Mouse (Mus musculus) spleen, postnatal 4 days (tissue): ENCODE results near the gene Rabep1.
"Not testable (repeated sequence)": the region's sequence is repeated elsewhere in the genome, so short reads cannot be mapped to it uniquely, and the experiment has no call there.

Experiments used
- DNase-seq, 2 experiments: peaks; one replicate each; pipeline ENCODE4 v3.0.0; 2022; ENCODE audit warnings: low spot score in 2 of 2

The Rabep1 gene

DNA sequence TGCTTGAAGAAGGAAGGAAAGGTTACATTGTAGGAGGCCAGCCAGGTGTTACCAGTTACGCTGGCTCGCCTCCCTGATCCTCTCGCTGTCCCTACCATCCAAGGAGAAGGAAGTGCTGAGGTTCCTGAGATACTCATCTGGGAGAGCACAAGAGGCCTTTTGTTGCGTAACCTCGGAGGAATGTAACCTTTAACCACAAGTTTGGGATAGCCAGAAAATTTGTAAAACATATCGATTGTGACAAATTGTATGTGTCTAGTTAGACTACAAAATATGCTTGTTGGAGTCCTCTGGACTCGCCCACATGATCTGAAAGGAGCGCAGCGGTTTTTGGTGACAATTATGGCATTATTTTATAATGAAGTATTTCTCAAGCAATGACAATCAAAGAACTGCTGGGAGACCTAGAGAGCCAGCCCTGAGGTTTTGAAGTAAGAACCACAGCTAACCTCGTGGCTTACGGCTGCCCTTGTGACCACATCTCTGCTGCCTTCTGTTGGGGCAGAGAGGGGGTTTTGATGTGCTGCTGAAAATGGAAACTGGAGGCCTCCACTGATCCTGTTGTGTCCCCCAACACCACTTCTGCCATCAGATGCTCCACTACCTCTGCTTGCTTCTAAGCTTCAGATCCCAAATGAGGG is 15.5 kb upstream of the Rabep1 start:
- DNase-seq = no peak

DNA sequence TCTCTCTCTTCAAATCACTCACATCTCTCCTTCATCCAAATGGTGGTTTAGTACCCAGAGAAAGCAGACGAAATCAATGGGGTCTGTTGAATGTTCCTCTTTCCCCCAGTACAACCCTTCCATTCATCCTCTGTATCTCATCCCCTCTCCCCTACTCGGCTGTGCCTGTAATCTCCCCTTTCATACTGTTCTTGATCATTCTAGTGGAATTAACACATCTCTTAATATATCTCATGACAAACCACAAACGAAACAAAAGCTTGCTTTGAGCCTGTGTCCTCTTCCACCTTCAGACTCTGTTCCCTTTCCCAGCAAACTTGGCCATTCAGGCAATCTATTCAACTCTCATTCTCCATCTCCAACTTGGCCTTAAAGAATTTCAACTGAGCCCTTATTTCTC is 13.4 kb upstream of the Rabep1 start:
- no peak for DNase-seq

DNA sequence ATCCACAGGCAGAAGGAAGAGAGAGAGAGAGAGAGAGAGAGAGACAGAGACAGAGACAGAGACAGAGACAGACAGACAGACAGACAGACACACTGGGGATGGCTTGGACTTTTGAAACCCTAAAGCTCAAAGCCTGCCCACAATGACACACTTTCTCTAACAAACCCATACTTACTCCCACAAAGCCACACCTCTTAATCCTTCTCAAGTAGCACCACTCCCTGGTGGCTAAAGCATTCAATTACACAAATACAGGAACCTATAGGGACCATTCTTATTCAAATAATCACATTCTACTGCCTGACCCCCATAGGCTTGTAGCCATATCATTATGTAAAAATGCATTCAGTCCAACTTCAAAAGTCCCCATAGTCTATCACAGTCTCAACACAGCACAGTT is 11.2 kb upstream of the Rabep1 start:
- no peak for DNase-seq

GRCm38 (mm10) chr11:70833831-70834230 is 10.7 kb upstream of the Rabep1 start:
- DNase-seq = no peak

GRCm38 (mm10) chr11:70835381-70835831 is 9.2 kb upstream of the Rabep1 start:
- no peak for DNase-seq

DNA sequence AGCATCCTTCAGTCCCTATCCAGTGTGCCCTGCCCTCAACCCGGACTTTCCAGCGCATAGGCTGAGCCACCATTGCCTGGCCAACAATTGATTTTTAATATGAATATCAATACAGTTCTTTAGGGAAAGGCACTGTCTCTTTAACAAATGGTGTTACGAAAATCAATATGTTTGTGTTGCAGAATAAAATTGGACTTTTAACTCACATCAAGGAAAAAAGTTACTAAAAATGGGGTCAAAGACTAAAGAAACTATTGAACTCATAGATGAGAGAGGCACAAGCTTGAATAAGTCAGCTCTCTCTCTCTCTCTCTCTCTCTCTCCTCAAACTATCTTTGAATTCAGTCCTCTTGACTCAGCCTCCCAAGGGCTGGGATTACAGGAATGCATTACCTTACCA is 7.5 kb upstream of the Rabep1 start:
- DNase-seq = no peak

GRCm38 (mm10) chr11:70838610-70839009 is 6.0 kb upstream of the Rabep1 start:
- no peak for DNase-seq

GRCm38 (mm10) chr11:70842983-70843382 is 1.6 kb upstream of the Rabep1 start:
- DNase-seq = peak in 1 of 2 experiments; percentile 37

- DNase-seq = peak in 1 of 2 experiments; percentile 52
Observed at GRCm38 (mm10) chr11:70843701-70844551, 652 bp upstream of the Rabep1 start.

DNA sequence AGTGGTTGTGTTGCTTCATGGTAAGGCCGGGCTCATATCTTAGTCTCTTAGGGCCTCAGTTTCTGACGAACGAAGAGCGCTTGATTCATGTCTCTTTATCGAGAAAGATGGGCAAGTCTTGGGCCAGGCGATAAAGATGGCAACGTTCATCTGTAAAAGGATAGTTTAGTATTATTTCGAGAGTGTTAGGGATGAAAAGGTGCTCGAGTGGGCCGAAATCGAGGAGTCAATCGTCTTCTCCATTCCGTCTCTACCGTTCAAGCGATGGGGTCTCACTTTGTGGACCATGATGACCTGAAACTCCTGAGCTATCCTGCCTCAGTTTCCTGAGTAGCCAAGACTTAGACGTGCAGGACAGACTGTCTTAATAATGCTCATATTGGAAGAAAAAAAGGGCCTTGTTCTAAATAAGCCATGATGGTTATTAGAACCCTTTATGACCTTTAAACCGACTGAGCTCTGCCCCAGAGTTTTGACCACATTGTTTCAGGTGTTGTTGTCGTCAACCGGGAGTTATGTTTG is 940 bp downstream of the Rabep1 start:
- peak in 1 of 2 experiments; percentile 56 for DNase-seq

DNA sequence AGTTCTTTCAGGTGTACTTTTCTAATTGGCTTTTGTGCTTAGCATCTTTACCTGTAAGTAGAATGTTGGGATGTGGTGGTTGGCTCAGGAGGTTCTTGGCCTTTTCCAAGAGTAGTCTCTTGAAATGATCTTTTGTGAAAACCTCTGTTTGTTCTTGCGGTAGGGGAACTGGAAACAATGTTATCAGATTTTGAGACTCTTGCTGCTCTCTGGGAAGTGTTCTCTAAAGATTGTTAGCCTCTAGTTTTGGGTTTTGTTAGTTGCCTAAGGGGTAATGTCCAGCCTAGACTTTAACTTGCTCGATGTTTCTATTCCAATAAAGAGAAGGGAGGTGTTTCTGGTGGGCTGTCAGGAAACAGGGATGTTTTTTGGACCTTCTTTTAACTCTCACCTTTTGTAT is 1.5 kb downstream of the Rabep1 start:
- peak in 1 of 2 experiments; percentile 20 for DNase-seq

DNA sequence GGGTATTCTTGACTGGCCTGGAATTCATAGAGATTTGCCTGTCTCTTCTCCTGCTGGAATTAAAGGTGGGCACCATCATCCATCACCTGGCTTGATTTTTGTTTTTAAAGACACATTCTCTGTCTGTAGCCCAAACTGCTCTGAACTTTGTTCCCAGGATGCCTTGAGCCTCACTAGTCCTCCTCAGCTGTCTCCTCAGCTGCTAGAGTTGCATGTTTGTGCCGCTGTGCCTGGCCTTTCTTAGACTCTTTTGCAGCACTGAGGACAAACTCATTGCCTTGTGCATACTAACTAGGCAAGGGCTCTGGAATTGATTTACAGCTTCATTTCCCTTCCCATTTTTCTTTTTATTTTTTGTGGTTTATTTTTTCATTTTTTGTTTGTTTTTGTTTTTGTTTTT is 15.8 kb downstream of the Rabep1 start:
- no peak for DNase-seq

DNA sequence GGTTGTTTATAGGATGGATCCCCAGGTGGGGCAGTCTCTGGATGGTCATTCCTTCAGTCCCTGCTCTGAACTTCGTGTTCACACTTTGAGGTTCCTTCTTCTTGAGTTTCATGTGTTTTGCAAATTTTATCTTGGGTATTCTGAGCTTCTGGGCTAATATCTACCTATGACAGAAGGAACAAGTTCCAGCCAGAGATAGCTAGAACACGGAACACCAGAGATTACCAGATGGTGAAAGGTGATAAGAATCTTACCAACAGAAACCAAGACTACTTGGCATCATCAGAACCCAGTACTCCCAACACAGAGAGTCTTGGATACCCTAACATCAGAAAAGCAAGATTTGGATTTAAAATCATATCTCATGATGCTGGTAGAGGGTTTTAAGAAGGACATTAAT is 18.6 kb downstream of the Rabep1 start:
- DNase-seq = not testable (repeated sequence)

- no peak for DNase-seq
Observed at GRCm38 (mm10) chr11:70865223-70865622, 20.6 kb downstream of the Rabep1 start.

- DNase-seq = no peak
Observed at GRCm38 (mm10) chr11:70869263-70869662, 24.7 kb downstream of the Rabep1 start.

DNA sequence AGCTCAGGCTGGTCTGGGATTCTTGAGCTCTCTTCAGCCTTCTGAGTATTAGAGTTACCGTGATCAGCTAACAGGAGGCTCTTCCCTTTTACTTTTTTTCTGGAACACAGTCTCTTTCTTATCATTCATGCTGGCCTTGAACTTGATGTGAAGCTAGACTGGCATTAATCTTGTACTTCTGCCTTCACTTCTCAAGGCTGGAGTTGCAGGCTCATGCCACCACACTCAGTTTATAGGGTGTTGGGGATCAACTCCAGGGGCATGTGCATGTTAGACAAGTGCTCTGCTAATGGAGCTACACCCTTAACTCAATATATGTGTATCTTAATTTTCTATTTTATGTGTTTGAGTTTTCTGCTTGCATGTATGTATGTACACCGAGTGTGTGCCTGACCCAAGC is 25.2 kb downstream of the Rabep1 start:
- peak in 1 of 2 experiments; percentile 15 for DNase-seq

DNA sequence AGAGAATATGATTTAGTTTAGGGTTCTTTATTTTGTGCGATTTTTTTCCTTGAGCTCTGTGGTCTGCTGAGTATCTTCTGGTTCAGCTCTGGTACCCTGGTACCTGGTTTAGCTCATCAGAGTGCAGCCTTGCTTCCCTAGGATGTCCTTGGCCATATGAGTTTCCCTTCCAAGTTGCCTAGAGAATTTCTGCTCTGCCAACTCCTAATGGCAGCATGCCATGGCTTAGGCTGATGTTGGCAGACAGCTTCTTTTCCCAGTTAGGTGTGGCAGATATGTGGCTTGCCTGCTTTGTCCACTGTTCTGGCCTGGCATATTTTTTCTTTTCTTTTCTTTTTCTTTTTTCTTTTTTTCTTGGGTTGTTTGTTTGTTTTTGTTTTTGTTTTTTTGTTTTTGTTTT is 25.8 kb downstream of the Rabep1 start:
- DNase-seq = peak in 1 of 2 experiments; percentile 51

DNA sequence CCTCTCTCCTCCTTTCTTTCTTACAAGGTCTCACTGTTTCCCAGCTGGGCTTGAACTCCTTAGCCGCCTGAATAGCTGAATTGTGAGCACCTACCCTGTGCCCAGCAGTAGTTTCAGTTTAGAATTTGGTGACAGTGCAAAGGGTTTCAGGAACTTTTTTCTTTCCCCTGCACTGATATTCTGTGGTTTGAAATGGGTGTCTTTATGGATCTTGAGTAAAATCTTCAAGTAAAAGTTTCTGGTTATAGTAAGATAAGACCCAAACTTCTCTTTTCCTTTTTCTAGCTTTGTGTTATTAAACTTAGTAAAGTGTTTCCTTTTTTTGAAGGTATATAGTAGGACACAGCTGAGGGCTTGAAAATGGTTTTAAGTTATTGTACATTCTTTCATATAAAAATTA is 26.5 kb downstream of the Rabep1 start:
- no peak for DNase-seq

DNA sequence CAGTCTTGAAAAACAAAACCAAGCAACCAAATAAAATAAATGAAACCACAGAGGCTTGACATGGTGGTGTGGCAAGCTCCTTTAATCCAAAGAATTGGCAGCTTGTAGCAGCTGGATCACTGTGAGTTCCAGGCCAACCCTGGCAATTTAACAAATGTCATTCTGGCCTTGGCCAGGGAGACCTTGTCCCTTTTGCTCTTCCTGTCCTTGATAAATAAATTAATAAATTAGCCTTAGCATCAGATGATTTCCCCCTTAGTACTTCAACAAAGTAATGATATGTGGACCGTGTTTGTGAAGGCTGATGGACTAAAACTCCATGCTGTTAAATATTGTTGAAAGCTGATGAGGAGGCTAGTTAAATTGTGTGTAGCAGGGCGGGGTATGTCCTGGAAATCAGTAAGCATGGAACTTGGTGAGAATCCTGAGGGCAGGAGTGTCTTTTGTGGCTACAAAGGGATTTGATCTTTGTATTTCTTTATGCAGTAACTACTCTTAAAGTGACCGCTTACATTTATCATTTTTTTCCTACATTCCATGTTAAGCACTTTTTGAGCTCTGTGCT is 27.3 kb downstream of the Rabep1 start:
- DNase-seq = no peak

- peak in 1 of 2 experiments; percentile 19 for DNase-seq
Observed at GRCm38 (mm10) chr11:70873846-70874613, 29.5 kb downstream of the Rabep1 start.

GRCm38 (mm10) chr11:70877670-70878069 is 33.1 kb downstream of the Rabep1 start:
- DNase-seq = no peak
